Mouse (Mus musculus): ENCODE results near the gene Smpd3. TPM values are rescaled to one million over a fixed set of nuclear protein-coding genes. Genes with fewer than 3 reads are reported as not detected.

Gene Smpd3
- polyA plus RNA-seq (2012; fragmentation: generic; extraction: Trizol), result under 1 TPM; 0.26 to 0.87 TPM

GRCm38 (mm10) chr8:106337852-106338521 is at the start of gene Smpd3:
Smpd3 (minus strand) TSS chr8:106337988.

GRCm38 (mm10) chr8:106210821-106211345 is 126.9 kb downstream of the Smpd3 start, which contains the start of the genes Slc7a6os and Prmt7:
Slc7a6os (minus strand) TSS chr8:106210935.
Prmt7 (plus strand) TSS chr8:106210936.

Other genes with a start within 250 kb of the Smpd3 start
- gene Esrp2, start 201.0 kb downstream of the Smpd3 start, polyA plus RNA-seq (2012; fragmentation: generic; extraction: Trizol), result under 1 TPM; 0.14 to 0.19 TPM
- gene Pla2g15, start 187.6 kb downstream of the Smpd3 start, polyA plus RNA-seq (2012; fragmentation: generic; extraction: Trizol), result 10 to 100 TPM in 1 of 2 experiments, 1 to 10 TPM in 1; 8.0 to 20.9 TPM
- 10 to 100 TPM in 1 of 2 experiments, 1 to 10 TPM in 1; 3.5 to 10.8 TPM for gene Slc7a6, start 169.1 kb downstream of the Smpd3 start, polyA plus RNA-seq (2012; fragmentation: generic; extraction: Trizol)
- gene Slc7a6os, start 127.1 kb downstream of the Smpd3 start, polyA plus RNA-seq (2012; fragmentation: generic; extraction: Trizol), result 10 to 100 TPM in 1 of 2 experiments, 1 to 10 TPM in 1; 7.1 to 30.0 TPM
- 10 to 100 TPM; 22.0 to 39.1 TPM for gene Prmt7, start 127.1 kb downstream of the Smpd3 start, polyA plus RNA-seq (2012; fragmentation: generic; extraction: Trizol)
- 10 to 100 TPM in 1 of 2 experiments, under 1 TPM in 1; 0.73 to 12.1 TPM for gene Zfp90, start 77.3 kb upstream of the Smpd3 start, polyA plus RNA-seq (2012; fragmentation: generic; extraction: Trizol)
- not detected for gene 6030452D12Rik, start 162.5 kb upstream of the Smpd3 start, polyA plus RNA-seq (2012; fragmentation: generic; extraction: Trizol)
- gene Cdh3, start 172.9 kb upstream of the Smpd3 start, polyA plus RNA-seq (2012; fragmentation: generic; extraction: Trizol), result not detected
- gene Gm10073, start 235.5 kb upstream of the Smpd3 start, polyA plus RNA-seq (2012; fragmentation: generic; extraction: Trizol), result 100 to 1,000 TPM; 171 to 248 TPM

Measured in C3H10T1/2 (cell line).